Mouse (Mus musculus): ENCODE measurements around the gene Fuk.

DNA sequence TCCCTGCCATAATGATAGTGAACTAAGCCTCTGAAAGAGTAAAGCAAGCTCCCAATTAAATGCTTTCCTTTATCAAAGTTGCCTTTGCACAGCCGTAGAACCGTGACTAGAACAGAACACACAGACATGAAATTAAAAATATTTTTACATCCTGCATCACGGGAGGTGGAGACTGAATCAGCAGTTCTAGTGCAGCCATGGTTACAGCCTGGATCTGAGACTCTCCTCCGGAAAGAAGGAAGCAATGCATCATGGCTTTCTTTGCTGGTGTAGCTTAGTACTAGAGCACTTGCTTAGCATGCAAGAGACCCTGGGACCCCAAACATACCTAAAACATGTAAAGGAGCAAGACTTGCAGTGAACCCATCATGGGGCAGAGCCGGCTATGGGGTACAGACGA, 3.1 kb upstream of the Fuk start:
- TF ChIP-seq CTCF (IDR thresholded peaks at IDR 0.05; ENCODE audit: extremely low read depth, insufficient read length, insufficient replicate concordance, low read depth, low read length): no peak
- no peak for TF ChIP-seq POLR2A (IDR thresholded peaks at IDR 0.05; ENCODE audit: low read depth, low read length)
